Mouse (Mus musculus) embryonic fibroblast, embryonic 13.5 days (primary cell): ENCODE data around the gene Terb2. TPM values are rescaled to one million over a fixed set of nuclear protein-coding genes. Genes with fewer than 3 reads are reported as not detected.

Experiments used
- H3K27ac ChIP-seq: 2 replicates; pipeline ENCODE4 v1.5.1; 2012; ENCODE audit warnings: low read length, control low read depth, inconsistent platforms; ENCODE audit not compliant: insufficient read depth
- H3K4me1 ChIP-seq: 2 replicates; pipeline ENCODE4 v1.6.1; 2011; ENCODE audit warnings: low read length; ENCODE audit not compliant: control insufficient read depth, insufficient read depth
- H3K4me3 ChIP-seq: 2 replicates; pipeline ENCODE4 v1.5.1; 2011; ENCODE audit warnings: mild to moderate bottlenecking, control low read depth, low read length; ENCODE audit not compliant: insufficient read depth
- CTCF ChIP-seq: IDR thresholded peaks from 2 replicates; pipeline ENCODE4 v1.5.1; 2011; ENCODE audit warnings: mild to moderate bottlenecking, control low read depth, low read length, moderate library complexity, borderline replicate concordance; ENCODE audit not compliant: insufficient read depth
- POLR2A ChIP-seq: IDR thresholded peaks from 2 replicates; pipeline ENCODE4 v1.6.1; 2011; ENCODE audit warnings: low read depth, mild to moderate bottlenecking, control low read depth, low read length, moderate library complexity
- polyA plus RNA-seq: library from polyadenylated mRNA; stranded (reverse); fragments of >200 nt; gene quantifications from 2 replicates; pipeline ENCODE4 v1.2.4, GENCODE M21; 2011; ENCODE audit warnings: low read depth; ENCODE audit not compliant: missing spikeins, insufficient read length

Terb2 gene
- polyA plus RNA-seq, 1 experiment = not detected

DNA sequence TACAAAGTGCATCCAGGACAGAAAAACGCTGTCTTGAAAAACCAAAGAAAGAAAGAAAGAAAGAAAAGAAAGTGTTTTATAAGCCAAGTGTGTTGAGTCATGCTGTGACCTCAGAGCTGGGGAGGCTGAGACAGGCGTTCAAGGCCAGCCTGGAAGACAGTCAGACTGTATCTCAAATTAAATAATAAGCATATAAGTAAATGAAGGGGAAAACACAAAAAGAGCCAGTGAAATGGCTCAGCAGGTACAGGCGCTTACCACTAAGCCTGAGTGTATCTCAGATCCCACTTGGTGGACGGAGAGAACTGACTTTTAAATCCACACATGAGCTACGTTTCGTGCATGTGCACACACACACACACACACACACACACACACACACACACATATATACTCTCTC is 36.8 kb upstream of the Terb2 start:
- H3K4me1 ChIP-seq = 0 out of 2 replicates have a peak, but pooled peaks cover 6% of the 10 kb centered on the region
- peak overlapping the region; percentile 60 for H3K27ac ChIP-seq
- H3K4me3 ChIP-seq = peak overlapping the region; percentile 83
- no peak for TF ChIP-seq CTCF
- no peak for TF ChIP-seq POLR2A

DNA sequence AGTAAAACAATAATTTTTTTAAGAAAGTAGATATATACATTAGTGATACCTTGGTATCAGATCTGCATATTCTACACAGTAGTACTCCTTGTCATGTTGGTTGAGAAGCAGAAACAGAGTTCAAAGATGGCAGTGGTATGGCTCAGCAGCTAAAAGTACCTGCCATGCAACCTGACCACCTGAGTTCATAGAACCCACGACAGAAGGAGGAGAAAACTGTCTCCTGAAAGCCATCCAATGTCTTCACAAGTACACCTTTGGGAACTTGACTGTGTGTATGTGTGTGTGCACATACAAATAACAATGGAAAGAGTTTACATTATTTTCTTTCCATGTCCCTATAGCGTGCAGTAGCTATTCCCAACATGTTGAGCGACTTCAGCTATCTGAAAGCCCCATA is 36.4 kb upstream of the Terb2 start:
- H3K4me1 ChIP-seq = 0 out of 2 replicates have a peak, but pooled peaks cover 6% of the 10 kb centered on the region
- H3K27ac ChIP-seq = no peak overlapping the region
- no peak for TF ChIP-seq CTCF
- peak overlapping the region; percentile 10; the same call in 1 of the 2 replicates for H3K4me3 ChIP-seq

DNA sequence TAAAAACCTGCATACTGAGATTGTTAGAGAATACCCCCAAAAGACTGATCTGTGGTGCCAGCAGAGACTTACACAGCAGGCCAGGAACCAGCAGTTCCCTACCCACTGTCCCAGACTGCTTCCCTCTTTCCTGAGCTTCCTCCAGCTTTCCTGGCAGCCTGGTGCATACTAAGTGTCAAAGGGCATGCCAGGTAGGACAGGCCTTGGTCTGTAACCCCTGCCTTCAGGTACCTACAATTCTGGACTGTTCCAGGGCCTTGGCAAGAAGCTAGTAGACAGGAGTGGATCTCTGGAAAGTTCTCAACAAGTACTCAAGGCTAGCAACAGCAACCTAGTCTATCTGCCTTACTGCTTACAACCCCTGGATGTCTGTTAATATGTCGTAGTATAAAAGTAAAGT is 34.9 kb upstream of the Terb2 start:
- Histone ChIP-seq H3K4me3 (no peak overlapping the region), H3K27ac (no peak overlapping the region), H3K4me1 (0 out of 2 replicates have a peak, but pooled peaks cover 6% of the 10 kb centered on the region)
- no peak for TF ChIP-seq POLR2A
- no peak for TF ChIP-seq CTCF

DNA sequence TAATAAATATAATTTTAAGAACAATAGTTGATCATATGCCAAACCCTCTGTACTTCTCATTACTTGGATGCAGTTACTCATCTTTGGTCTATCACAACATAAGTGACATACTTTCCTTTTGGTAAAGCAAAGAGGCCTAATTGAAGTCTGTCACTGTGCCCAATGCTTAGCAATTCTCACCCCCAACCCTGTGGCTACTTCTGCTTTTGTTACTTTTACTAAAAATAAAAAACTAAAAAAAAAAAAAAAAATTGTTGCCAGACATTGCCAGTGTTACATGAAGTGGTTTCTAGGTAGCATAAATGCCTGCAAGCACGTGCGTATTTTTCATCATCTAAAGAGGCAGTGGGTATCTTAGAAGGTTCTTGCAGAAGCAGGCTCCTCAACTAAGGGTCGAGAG is 33.2 kb upstream of the Terb2 start:
- 0 out of 2 replicates have a peak, but pooled peaks cover 6% of the 10 kb centered on the region for H3K4me1 ChIP-seq
- H3K27ac ChIP-seq = no peak overlapping the region
- no peak overlapping the region for H3K4me3 ChIP-seq
- TF ChIP-seq CTCF = no peak
- no peak for TF ChIP-seq POLR2A

DNA sequence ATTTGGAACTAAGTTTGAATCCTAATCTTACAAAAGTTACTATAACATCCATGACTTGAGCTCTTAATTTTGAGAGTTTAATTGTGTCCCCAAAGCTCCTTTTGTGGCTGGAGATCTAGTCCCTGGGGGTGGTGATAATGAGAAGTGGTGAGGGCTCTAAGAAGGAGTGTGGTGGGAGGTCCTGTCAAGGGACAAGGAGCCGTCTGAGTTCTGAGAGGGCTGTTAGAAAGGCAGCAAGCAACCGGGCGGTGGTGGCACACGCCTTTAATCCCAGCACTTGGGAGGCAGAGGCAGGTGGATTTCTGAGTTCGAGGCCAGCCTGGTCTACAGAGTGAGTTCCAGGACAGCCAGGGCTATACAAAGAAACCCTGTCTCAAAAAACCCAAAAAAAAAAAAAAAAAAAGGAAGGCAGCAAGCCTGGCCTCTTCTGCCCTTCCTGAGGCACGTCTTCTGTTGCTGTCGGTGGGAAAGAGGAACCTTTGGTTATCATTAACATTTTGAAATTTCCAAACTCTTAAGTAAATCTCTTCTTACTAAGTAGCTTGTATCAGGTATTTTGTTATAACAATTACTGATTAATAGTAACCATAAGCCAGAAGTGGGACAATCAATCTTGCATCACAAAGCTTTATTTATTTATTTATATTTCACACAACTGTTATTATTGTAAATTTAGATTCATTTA is 32.2 kb upstream of the Terb2 start:
- H3K27ac ChIP-seq = no peak overlapping the region
- no peak overlapping the region for H3K4me3 ChIP-seq
- no peak for TF ChIP-seq CTCF
- no peak for TF ChIP-seq POLR2A
- H3K4me1 ChIP-seq = peaks cover 8% of the 10 kb centered on the region; the same call in 1 of the 2 replicates

DNA sequence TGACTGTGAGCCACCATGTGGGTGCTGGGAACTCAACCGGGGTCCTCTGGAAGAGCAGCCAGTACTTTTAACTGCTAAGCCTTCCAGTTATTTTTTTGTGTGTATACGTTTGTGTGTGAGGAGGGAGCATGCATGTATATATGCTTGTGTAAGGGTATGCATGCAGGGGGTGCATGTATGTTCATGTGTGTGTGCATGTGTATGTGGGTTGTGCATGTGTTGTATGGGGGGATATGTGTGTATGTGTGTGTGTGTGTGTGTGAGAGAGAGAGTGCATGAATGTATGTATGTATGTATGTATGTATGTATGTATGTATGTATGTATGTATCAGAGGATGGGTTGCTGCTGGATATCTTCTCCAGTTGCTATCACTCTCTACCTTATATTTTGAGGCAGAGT is 31.6 kb upstream of the Terb2 start:
- TF ChIP-seq POLR2A (no peak), CTCF (no peak)
- H3K27ac ChIP-seq = no peak overlapping the region

DNA sequence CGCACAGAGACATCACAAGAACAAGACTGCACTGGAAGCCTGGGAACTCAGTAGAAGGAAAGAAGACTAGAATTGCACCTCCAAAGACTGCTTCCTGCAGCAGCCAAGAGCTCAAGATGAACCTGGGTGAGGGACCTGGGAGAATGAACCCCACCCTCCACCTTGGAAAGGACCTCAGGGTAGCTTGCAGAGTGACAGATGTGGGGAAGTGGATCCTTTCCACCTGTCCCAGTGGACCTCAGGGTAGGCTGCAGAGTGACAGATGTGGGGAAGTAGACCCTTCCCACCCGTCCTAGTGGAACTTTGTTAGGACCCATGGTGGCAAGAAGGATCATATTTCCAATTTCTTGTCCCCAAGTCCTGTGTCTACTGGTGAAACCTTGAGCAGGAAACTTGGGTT is 30.8 kb upstream of the Terb2 start:
- no peak for TF ChIP-seq POLR2A
- no peak for TF ChIP-seq CTCF
- Histone ChIP-seq H3K4me3 (no peak overlapping the region), H3K4me1 (peaks cover 11% of the 10 kb centered on the region), H3K27ac (no peak overlapping the region)

More for the DNA sequence above, 31.6 kb upstream of the Terb2 start:
- Histone ChIP-seq H3K4me3 (no peak overlapping the region), H3K4me1 (peaks cover 11% of the 10 kb centered on the region)

DNA sequence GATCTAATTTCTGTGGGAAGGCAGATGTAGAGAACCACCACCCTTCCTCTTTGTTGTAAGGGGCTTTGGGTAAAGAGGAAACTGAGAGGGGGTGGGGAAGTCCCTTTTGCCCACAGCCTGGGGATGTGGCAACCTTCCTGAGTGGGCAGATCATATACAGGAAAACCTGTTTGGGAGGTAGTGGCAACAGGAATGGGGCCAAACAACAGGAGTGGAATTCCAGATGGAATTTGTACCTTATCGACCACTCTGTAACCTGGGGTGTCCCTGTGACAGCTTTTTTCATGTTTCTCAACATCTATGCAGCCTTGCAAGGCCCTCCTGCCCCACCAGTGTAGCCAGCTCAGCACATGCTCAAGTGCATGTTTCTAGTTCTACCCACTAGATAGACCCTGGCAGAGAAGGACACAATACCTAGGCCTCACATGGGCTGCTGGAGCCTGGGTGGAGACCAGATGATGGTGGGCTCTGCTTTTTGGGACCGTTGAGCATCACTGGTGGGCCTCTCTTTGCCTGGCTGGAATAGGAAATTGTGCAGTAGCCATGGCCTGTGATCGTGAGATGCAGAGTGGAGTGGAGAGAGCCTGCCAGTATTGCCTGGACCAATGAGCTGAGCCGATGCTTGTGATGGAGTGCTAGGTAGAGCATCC is 29.9 kb upstream of the Terb2 start:
- H3K27ac ChIP-seq = no peak overlapping the region
- TF ChIP-seq CTCF = no peak
- TF ChIP-seq POLR2A = no peak
- H3K4me3 ChIP-seq = no peak overlapping the region
- peaks cover 10% of the 10 kb centered on the region for H3K4me1 ChIP-seq

DNA sequence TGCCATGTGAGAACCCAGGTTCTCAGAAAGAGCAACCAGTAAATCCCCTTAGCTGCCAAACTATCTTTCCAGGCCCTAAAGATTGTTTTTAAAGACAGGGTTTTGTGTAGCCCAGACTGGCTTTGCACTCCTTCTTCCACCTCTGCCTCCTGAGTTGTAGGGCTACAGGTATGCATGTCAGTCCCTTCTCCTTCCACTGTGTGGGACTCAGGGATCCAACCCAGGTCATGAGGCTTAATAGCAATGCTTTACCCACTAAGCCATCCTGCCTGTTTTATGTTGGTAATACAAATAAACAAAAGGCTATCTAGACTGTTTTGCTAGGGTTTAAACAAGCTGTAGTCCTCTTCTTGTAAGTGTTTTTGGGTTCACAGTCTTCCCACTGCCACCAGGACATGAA is 28.5 kb upstream of the Terb2 start:
- peak overlapping the region; percentile 51 for H3K27ac ChIP-seq
- H3K4me1 ChIP-seq = peaks cover 10% of the 10 kb centered on the region
- TF ChIP-seq CTCF (no peak), POLR2A (no peak)
- H3K4me3 ChIP-seq = no peak overlapping the region

DNA sequence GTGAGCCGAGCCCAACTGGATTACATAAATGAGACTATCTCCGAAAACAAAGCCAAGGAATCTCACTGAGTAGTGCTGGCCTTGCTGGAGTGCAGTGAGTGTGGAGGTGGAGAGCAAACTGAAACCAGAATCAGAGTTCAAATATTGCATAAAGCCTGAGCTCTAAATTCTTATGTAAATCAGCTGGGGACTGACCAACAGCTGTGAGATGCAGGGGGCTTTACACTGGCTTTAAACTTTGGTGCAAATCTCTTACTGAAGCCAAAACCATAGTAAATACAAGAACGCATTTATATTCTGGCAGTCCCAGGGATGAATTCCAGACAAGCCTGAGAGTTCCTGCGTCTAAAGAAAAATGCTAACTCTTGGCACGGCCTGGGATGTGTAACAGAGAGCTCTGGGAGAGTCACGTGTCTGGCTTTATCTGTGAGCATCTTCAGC is 27.7 kb upstream of the Terb2 start:
- TF ChIP-seq CTCF = no peak
- TF ChIP-seq POLR2A = no peak
- no peak overlapping the region for H3K4me3 ChIP-seq
- peak overlapping the region; percentile 55 for H3K27ac ChIP-seq
- H3K4me1 ChIP-seq = peaks cover 10% of the 10 kb centered on the region

DNA sequence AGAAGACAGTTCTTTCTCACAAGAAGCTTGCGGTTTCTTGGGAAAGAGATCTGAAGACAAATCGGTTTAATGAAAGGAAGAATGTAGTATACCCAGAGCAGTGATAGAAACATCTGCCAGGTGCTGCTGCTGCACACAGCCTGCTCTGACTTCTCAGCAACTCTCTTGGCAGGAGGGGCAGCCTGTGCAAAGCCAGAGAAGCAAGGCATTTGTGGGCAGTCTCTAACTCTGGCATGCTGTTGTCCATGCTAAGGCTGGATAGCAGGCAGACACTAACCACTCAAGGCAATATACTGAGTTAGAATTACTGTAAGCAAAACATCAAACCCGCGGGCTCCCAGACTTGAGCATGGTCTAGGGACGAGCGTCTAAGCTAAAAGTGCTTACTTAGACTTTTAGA is 26.4 kb upstream of the Terb2 start:
- Histone ChIP-seq H3K27ac (no peak overlapping the region), H3K4me1 (peaks cover 16% of the 10 kb centered on the region), H3K4me3 (no peak overlapping the region)
- TF ChIP-seq CTCF = no peak
- no peak for TF ChIP-seq POLR2A
